Mouse (Mus musculus) forebrain, embryonic 10.5 days (tissue): ENCODE data around the gene Gipc3. TPM values are rescaled to one million over a fixed set of nuclear protein-coding genes. Genes with fewer than 3 reads are reported as not detected.

Source experiments
- DNase-seq: peaks from one replicate; pipeline ENCODE4 v3.0.0-alpha.2; 2017; ENCODE audit warnings: low spot score; ENCODE audit errors: extremely low spot score
- H3K27ac ChIP-seq: fragments of 300-500 bp; sonication (generic); 2 replicates; pipeline ENCODE4 v1.5.1; 2016; ENCODE audit warnings: mild to moderate bottlenecking
- H3K27me3 ChIP-seq: fragments of 300-500 bp; sonication (generic); 2 replicates; pipeline ENCODE4 v1.6.1; 2016; ENCODE audit warnings: mild to moderate bottlenecking; ENCODE audit not compliant: poor library complexity, severe bottlenecking
- H3K36me3 ChIP-seq: fragments of 300-500 bp; sonication (generic); replicated peaks from 2 replicates; pipeline ENCODE4 v1.6.1; 2016; ENCODE audit warnings: mild to moderate bottlenecking, moderate library complexity
- H3K4me1 ChIP-seq: fragments of 300-500 bp; sonication (generic); 2 replicates; pipeline ENCODE4 v1.6.1; 2016
- H3K4me3 ChIP-seq: fragments of 300-500 bp; sonication (generic); 2 replicates; pipeline ENCODE4 v1.5.1; 2016; ENCODE audit warnings: mild to moderate bottlenecking, moderate library complexity
- H3K9me3 ChIP-seq: fragments of 300-500 bp; sonication (generic); 2 replicates; pipeline ENCODE4 v1.6.1; 2016; ENCODE audit warnings: mild to moderate bottlenecking, moderate library complexity
- WGBS: fragments of 180-500 bp; shearing (Covaris S2); methylation state at CpG from one replicate; pipeline ENCODE4 v1.1.7; 2016; 5-methylcytosine and 5-hydroxymethylcytosine counted together
- polyA plus RNA-seq: library from polyadenylated mRNA; unstranded; fragments of >200 nt; fragmentation: Nextera tagmentation; extraction: Ambion mirVana; gene quantifications from 2 replicates; pipeline ENCODE4 v1.2.1, GENCODE M21; 2016

Gipc3 gene
- polyA plus RNA-seq, 1 experiment from 2014 or later, result not detected

- Histone ChIP-seq H3K9me3 (no peaks in the 10 kb centered on the region), H3K27ac (no peak overlapping the region), H3K27me3 (0 out of 2 replicates have a peak, but pooled peaks cover 3% of the 10 kb centered on the region), H3K4me1 (peaks cover 42% of the 10 kb centered on the region), H3K4me3 (peak overlapping the region; percentile 96), H3K36me3 (peaks cover 69% of the 10 kb centered on the region)
- WGBS, result 95% methylated on average over 27 of the region's 27 CpGs
- DNase-seq, result no peak
These were observed 20.6 kb downstream of the Gipc3 start for GRCm38 (mm10) chr10:81322444-81322843.

DNA sequence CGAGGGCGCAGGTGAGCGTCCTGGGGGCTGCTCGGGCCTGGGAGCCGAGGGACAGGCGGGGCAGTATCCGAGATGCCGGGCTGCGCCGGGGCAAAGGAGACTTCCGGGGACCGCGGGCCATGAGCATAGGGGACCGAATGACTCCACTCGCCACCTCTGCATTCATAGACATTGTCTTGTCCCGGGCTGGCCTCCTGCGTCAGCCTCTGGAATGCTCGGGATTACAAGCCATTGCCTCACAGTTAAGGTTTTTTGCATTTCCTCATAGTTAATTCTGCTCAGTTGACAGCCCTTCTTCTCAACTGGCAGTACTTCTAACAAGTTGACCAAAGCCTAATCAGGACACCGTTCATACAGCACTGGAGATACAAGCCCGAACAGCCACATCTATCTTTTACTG, 21.6 kb downstream of the Gipc3 start:
- H3K4me1 ChIP-seq, result peaks cover 52% of the 10 kb centered on the region
- peak overlapping the region; percentile 96 for H3K4me3 ChIP-seq
- H3K27me3 ChIP-seq, result 0 out of 2 replicates have a peak, but pooled peaks cover 8% of the 10 kb centered on the region
- WGBS, result 4% methylated on average over 20 of the region's 20 CpGs
- no peak for DNase-seq
- peaks cover 68% of the 10 kb centered on the region for H3K36me3 ChIP-seq
- peak overlapping the region; percentile 97 for H3K27ac ChIP-seq
- no peaks in the 10 kb centered on the region for H3K9me3 ChIP-seq

DNA sequence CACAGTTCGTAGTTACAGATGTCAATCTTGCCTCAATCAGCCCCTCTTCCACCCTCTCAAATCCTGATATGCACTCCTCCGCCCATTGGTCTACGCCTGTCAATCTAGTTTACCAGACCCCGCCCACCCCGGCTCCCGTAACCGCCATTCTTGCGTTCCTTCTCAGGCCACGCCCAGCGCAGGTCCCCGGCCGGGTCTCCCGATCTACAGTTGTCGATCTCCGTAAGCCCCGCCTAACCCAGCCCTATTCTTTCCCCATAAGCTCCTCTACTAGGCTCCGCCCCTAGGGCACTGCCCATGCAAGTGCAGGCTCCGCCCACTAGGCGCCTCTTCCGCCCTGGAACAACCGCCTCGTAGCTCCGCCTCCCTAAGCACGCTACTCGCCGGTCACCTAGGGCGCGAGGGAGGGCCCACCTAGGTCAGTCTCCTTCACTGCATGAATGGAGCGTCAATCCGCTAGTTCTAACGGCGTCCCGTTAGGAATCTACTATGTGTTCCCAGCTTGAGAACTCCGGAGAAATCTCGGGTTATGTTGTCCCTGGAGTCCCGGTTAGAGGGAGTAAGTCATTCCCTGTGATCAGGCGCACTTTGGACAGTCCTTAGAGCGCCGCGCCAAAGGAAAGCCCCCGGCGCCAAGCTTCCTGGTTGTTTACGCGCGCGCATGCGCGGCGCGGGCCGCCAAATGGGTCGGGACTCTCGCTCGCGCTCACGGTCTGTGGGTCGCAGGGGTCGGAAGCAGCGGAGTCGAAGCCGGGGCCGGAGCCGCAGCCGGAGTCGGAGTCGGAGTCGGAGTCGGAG, 22.3 kb downstream of the Gipc3 start, which contains the start of gene Cactin:
TSS of gene Cactin (plus strand) at position 554 of the 798 bp plus-strand sequence.
- H3K4me1 ChIP-seq, result peaks cover 59% of the 10 kb centered on the region
- peaks cover 68% of the 10 kb centered on the region for H3K36me3 ChIP-seq
- 0% methylated on average over 68 of the region's 68 CpGs for whole genome bisulfite sequencing
- peak within 1 kb of the TSS; percentile 97 for H3K27ac ChIP-seq
- peak; percentile 100 for DNase-seq
- H3K4me3 ChIP-seq, result peak within 1 kb of the TSS; percentile 96
- no peaks in the 10 kb centered on the region for H3K9me3 ChIP-seq
- 0 out of 2 replicates have a peak, but pooled peaks cover 8% of the 10 kb centered on the region for H3K27me3 ChIP-seq

- Histone ChIP-seq H3K36me3 (peaks cover 68% of the 10 kb centered on the region), H3K4me3 (peak overlapping the region; percentile 96), H3K9me3 (no peaks in the 10 kb centered on the region), H3K4me1 (peaks cover 65% of the 10 kb centered on the region), H3K27me3 (0 out of 2 replicates have a peak, but pooled peaks cover 8% of the 10 kb centered on the region), H3K27ac (peak overlapping the region; percentile 97)
- WGBS, result 3% methylated on average over 38 of the region's 38 CpGs
- DNase-seq, result peak; percentile 98
These were observed 23.1 kb downstream of the Gipc3 start for GRCm38 (mm10) chr10:81319741-81320549.

DNA sequence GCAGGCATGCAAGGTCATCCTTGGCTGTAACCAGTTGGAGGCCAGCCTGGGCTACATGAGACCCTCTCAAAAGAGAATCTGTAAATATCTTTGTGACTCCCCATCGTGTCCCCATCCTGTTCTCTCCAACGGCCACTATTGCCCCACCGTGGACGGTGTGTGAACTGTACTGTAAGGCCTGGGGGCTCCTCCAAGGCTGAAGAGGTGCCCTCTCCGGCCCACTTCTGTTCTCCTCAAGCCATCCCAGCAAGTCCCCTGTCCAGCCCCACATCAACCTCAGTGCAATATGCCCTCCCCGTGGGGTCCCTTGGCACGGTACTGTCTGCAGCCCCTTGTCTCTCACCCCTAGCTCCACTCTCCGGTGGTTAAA, 23.8 kb downstream of the Gipc3 start:
- 46% methylated on average over 8 of the region's 8 CpGs for WGBS
- Histone ChIP-seq H3K27me3 (0 out of 2 replicates have a peak, but pooled peaks cover 8% of the 10 kb centered on the region), H3K27ac (peak overlapping the region; percentile 97), H3K4me3 (peak overlapping the region; percentile 96), H3K4me1 (peaks cover 65% of the 10 kb centered on the region), H3K36me3 (peaks cover 68% of the 10 kb centered on the region), H3K9me3 (no peaks in the 10 kb centered on the region)
- DNase-seq, result no peak

GRCm38 (mm10) chr10:81318589-81319329, 24.3 kb downstream of the Gipc3 start:
- no peak for DNase-seq
- peak overlapping the region; percentile 97 for H3K27ac ChIP-seq
- peaks cover 64% of the 10 kb centered on the region for H3K4me1 ChIP-seq
- H3K9me3 ChIP-seq, result no peaks in the 10 kb centered on the region
- WGBS, result 92% methylated on average over 13 of the region's 13 CpGs
- H3K4me3 ChIP-seq, result peak overlapping the region; percentile 96
- peaks cover 68% of the 10 kb centered on the region for H3K36me3 ChIP-seq
- 0 out of 2 replicates have a peak, but pooled peaks cover 8% of the 10 kb centered on the region for H3K27me3 ChIP-seq

GRCm38 (mm10) chr10:81317273-81317672, 25.8 kb downstream of the Gipc3 start:
- H3K27ac ChIP-seq, result peak overlapping the region; percentile 73
- H3K36me3 ChIP-seq, result peaks cover 68% of the 10 kb centered on the region
- 0 out of 2 replicates have a peak, but pooled peaks cover 8% of the 10 kb centered on the region for H3K27me3 ChIP-seq
- H3K4me1 ChIP-seq, result peaks cover 58% of the 10 kb centered on the region
- H3K4me3 ChIP-seq, result peak overlapping the region; percentile 33
- 9% methylated on average over 20 of the region's 20 CpGs for WGBS
- no peaks in the 10 kb centered on the region for H3K9me3 ChIP-seq
- DNase-seq, result no peak

DNA sequence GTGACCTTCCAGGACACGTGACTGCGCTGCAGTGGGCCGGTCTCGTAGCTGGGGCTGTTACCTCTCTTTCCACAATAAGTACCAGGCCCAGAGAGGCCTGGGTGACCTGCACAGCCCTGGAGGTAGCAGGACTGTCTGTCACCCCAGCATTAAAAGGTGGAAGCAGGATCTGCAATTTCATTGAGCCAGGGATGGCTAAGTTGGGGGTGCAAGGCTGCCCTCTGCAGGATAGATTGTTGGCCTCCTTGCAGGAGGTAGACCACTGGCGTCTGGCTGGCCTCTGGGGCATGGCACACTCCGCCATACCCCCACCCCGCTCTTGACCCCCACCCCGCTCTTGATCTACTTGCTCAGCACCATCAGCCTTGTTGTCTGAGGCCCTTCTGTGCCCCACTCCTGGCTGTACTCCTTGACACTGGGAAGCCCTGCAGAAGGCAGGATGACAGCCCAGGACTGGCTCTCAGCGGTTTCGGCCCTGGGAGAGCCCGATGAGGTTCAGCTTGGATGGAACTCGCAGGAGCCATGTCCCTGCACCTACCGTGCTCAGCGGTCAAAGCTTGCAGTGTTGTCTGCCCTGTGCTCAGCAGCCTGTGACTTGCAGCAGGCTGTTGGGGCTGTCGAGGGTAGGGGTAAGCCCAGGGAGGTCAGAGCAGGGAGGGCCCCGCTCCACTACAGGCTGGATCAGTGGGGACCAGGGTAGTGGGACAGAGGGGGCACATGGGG, 26.6 kb downstream of the Gipc3 start:
- Histone ChIP-seq H3K4me1 (peaks cover 50% of the 10 kb centered on the region), H3K4me3 (peak overlapping the region; percentile 33), H3K36me3 (peaks cover 73% of the 10 kb centered on the region), H3K9me3 (no peaks in the 10 kb centered on the region), H3K27me3 (0 out of 2 replicates have a peak, but pooled peaks cover 8% of the 10 kb centered on the region), H3K27ac (peak overlapping the region; percentile 73)
- 35% methylated on average over 16 of the region's 16 CpGs for WGBS
- DNase-seq, result no peak

- H3K4me3 ChIP-seq, result no peak overlapping the region
- H3K4me1 ChIP-seq, result peaks cover 50% of the 10 kb centered on the region
- 93% methylated on average over 16 of the region's 16 CpGs for WGBS
- H3K36me3 ChIP-seq, result peaks cover 82% of the 10 kb centered on the region
- DNase-seq, result no peak
- 0 out of 2 replicates have a peak, but pooled peaks cover 8% of the 10 kb centered on the region for H3K27me3 ChIP-seq
- H3K27ac ChIP-seq, result no peak overlapping the region
- H3K9me3 ChIP-seq, result no peaks in the 10 kb centered on the region
These were observed 27.5 kb downstream of the Gipc3 start for GRCm38 (mm10) chr10:81315587-81315986.

DNA sequence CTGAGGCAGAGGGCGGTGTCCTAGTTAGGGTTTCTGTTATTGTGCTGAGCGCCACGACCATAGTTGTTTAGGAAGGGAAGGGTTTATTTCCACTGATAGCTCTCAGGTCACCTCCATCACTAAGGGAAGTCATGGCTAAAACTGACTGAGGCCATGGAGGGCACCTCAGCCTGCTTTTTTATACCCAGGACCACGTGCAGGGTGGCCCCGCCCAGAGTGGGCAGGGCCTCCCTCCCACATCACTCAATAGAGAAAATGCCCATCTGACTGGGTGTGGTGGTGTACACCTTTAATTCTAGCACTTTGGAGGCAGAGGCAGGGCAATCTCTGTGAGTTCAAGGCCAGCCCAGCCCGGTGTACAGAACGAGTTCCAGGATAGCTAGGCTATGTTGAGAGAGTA, 28.9 kb downstream of the Gipc3 start:
- no peak overlapping the region for H3K27ac ChIP-seq
- H3K4me3 ChIP-seq, result no peak overlapping the region
- 82% methylated on average over 7 of the region's 7 CpGs for WGBS
- no peaks in the 10 kb centered on the region for H3K9me3 ChIP-seq
- H3K36me3 ChIP-seq, result peaks cover 96% of the 10 kb centered on the region
- peaks cover 42% of the 10 kb centered on the region for H3K4me1 ChIP-seq
- no peak for DNase-seq
- 0 out of 2 replicates have a peak, but pooled peaks cover 8% of the 10 kb centered on the region for H3K27me3 ChIP-seq

- H3K9me3 ChIP-seq, result no peaks in the 10 kb centered on the region
- H3K36me3 ChIP-seq, result peaks cover 99% of the 10 kb centered on the region
- H3K4me1 ChIP-seq, result peaks cover 36% of the 10 kb centered on the region
- no peak overlapping the region for H3K27ac ChIP-seq
- WGBS, result 92% methylated on average over 13 of the region's 13 CpGs
- DNase-seq, result no peak
- H3K4me3 ChIP-seq, result no peak overlapping the region
- 0 out of 2 replicates have a peak, but pooled peaks cover 8% of the 10 kb centered on the region for H3K27me3 ChIP-seq
These were observed 29.5 kb downstream of the Gipc3 start for GRCm38 (mm10) chr10:81313581-81313980.
